Mouse (Mus musculus): Measurements from ENCODE around the gene Rnaseh2b. TPM values are rescaled to one million over a fixed set of nuclear protein-coding genes. Genes with fewer than 3 reads are reported as not detected.

Rnaseh2b gene
- total RNA-seq (2014; rRNA removed) (20.7 and 21.3 TPM in 2 replicates), polyA plus RNA-seq (2015; fragmentation: Nextera tagmentation; extraction: Ambion mirVana) (40.3 and 48.7 TPM in 2 replicates)

DNA sequence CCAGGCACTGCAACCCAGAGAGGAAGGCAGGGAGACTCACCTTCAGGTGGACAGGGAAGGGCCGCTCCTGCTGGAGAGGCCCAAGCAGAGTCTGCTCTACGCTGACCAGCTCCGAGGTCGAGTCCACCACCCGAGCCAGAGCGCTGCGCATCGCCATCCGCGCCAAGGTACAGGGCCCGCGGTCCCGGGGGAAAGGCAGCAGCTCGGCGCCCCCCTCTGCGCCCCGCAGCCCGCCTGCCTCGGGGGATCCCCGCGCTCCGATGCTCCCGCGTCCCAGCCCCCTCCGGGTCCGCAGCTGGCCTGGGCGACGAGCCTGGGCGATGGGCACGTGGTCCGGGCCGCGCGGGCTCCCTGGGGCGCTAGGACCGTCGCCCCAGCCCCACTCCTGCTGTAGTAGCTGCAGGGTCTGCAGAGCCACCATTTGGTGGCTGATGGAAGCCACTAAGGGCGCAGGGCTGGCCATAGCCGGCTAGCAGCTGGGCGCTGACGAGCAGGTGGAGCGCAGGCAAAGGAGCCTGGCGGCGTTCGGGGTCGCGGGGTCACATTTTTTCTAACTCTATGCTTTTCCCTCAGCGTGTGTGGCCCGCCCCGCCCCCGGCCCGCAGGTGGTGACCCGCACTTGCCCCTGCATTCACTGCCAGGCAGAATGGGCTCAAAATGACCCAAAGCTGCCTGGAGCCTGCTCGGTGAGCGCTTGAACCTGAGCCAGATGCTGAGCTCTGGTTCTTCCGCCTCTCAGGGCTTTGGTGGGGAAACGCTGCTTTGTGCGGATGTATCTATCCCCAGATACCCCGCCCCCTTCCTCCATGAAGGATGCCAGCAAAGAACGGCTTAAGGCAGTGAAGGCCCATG lies at the start of gene Rnaseh2b, which contains the start of gene Dleu7:
Rnaseh2b (plus strand) TSS at position 102 of the 852 bp plus-strand sequence.
Dleu7 (minus strand) TSS at position 560 of the 852 bp plus-strand sequence.
- ATAC-seq (peak; percentile 86), DNase-seq (peak; percentile 76)
- H3K9ac ChIP-seq: peak within 1 kb of the TSS; percentile 89
- H3K27ac ChIP-seq (ENCODE audit: low read depth, low read length): peak within 1 kb of the TSS; percentile 72
- H3K36me3 ChIP-seq (ENCODE audit: insufficient read depth): no peaks in the 10 kb centered on the region
- peaks cover 3% of the 10 kb centered on the region; the same call in 1 of the 2 replicates for H3K4me1 ChIP-seq (ENCODE audit: insufficient read depth)
- 2% methylated on average over 60 of the region's 60 CpGs for WGBS
- H3K4me2 ChIP-seq (ENCODE audit: low read depth): peak within 1 kb of the TSS; percentile 99
- TF ChIP-seq CTCF (IDR thresholded peaks at IDR 0.05; ENCODE audit: low read depth): no peak
- no peaks in the 10 kb centered on the region for H3K27me3 ChIP-seq (ENCODE audit: insufficient read depth, low read length)
- no peaks in the 10 kb centered on the region for H3K9me3 ChIP-seq (ENCODE audit: low read length)
- peak within 1 kb of the TSS; percentile 57 for H3K4me3 ChIP-seq (ENCODE audit: low read depth, low read length)

DNA sequence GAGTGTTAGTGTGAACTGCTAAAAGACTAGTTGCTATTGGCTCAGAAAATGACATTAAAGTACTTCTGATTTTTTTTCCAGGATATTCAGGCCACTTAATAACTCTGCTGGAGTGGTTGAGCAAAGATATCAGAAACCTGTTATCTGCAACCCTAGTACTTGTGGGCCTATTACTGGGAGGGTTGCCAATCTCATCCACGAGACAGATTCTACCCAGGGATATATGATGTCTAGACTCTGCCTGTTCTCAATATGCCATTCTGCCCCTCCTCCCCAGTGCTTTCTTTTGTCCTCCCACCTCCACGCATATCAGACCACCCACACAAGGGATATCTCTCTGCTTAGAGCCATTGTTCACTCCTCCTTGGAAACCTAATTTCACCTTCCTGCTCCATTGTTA lies 48.9 kb upstream of the Rnaseh2b start:
- Histone ChIP-seq H3K36me3 (ENCODE audit: insufficient read depth) (no peaks in the 10 kb centered on the region), H3K27ac (ENCODE audit: low read depth, low read length) (no peak overlapping the region), H3K4me3 (ENCODE audit: low read depth, low read length) (no peak overlapping the region), H3K27me3 (ENCODE audit: insufficient read depth, low read length) (no peaks in the 10 kb centered on the region), H3K4me1 (ENCODE audit: insufficient read depth) (no peaks in the 10 kb centered on the region), H3K4me2 (ENCODE audit: low read depth) (no peak overlapping the region), H3K9ac (no peak overlapping the region), H3K9me3 (ENCODE audit: low read length) (no peaks in the 10 kb centered on the region)
- DNase-seq (no peak), ATAC-seq (no peak)
- 65% methylated on average over 2 of the region's 2 CpGs for WGBS
- TF ChIP-seq CTCF (IDR thresholded peaks at IDR 0.05; ENCODE audit: low read depth): no peak

DNA sequence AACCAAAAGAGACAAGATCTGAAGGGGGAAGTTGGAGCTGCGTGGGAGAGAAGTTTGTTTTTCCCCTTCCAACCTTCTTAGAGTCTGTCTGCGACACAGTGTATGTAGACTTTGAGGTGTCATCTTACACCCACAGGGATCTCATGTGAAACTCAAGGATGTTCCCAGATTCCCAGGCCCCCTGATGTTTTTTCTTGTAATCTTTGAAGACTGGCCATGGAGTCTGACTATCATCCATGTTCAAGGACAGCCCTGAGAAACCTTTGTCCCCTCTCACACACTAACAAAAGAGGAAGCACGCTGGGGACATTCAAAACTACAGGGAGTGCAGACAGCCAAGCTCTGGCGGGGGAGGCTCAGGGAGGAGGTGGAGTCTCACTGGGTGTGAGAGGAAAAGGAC lies 46.8 kb upstream of the Rnaseh2b start:
- Histone ChIP-seq H3K9me3 (ENCODE audit: low read length) (no peaks in the 10 kb centered on the region), H3K36me3 (ENCODE audit: insufficient read depth) (no peaks in the 10 kb centered on the region), H3K4me3 (ENCODE audit: low read depth, low read length) (no peak overlapping the region), H3K4me2 (ENCODE audit: low read depth) (no peak overlapping the region), H3K27ac (ENCODE audit: low read depth, low read length) (no peak overlapping the region), H3K4me1 (ENCODE audit: insufficient read depth) (no peaks in the 10 kb centered on the region), H3K9ac (no peak overlapping the region), H3K27me3 (ENCODE audit: insufficient read depth, low read length) (no peaks in the 10 kb centered on the region)
- 43% methylated on average over 4 of the region's 4 CpGs for WGBS
- ATAC-seq (no peak), DNase-seq (no peak)
- TF ChIP-seq CTCF (IDR thresholded peaks at IDR 0.05; ENCODE audit: low read depth): no peak

DNA sequence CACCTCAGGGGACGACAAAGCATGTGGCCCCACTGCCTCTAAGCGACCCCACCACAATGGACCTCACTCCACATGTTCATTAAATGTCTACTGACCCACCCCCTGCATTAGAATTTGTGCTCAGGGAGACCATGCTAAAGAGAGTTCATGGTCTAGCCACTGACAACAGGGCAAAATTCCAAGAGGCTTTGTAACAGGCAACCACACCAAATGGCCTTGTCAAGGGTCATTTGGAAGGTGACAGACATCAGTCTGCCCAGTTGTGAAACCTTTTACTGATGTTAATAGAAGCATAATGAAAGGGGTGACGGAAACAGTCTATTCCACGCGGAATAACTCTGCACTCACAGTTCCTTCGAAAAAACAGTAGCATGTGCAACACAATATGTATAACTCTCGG lies 44.0 kb upstream of the Rnaseh2b start:
- no peaks in the 10 kb centered on the region for H3K4me1 ChIP-seq (ENCODE audit: insufficient read depth)
- ATAC-seq (no peak), DNase-seq (no peak)
- no peaks in the 10 kb centered on the region for H3K9me3 ChIP-seq (ENCODE audit: low read length)
- H3K4me2 ChIP-seq (ENCODE audit: low read depth): no peak overlapping the region
- H3K9ac ChIP-seq: no peak overlapping the region
- H3K4me3 ChIP-seq (ENCODE audit: low read depth, low read length): no peak overlapping the region
- no peaks in the 10 kb centered on the region for H3K27me3 ChIP-seq (ENCODE audit: insufficient read depth, low read length)
- H3K27ac ChIP-seq (ENCODE audit: low read depth, low read length): no peak overlapping the region
- H3K36me3 ChIP-seq (ENCODE audit: insufficient read depth): no peaks in the 10 kb centered on the region
- no peak for TF ChIP-seq CTCF (IDR thresholded peaks at IDR 0.05; ENCODE audit: low read depth)
- 67% methylated on average over 7 of the region's 7 CpGs for WGBS

DNA sequence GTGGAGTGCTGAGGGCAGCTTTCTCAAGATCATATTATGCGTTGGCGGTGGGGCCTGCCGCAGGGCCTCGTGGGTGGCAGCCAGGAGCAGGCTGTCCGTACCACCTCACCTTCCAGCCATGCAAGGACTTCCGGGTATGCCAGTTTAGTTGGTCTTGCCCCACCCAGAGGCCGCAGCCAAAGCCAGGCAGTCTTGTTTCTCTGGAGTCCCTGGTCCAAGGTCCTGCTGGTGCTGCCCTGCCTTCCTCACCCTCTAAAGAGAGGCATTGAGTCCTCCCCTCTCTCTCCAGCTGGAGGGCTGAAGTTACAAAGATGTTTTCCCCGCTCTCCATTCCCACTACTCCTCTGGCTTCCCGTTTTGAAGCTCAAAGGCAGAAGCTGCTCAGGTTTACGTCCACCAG lies 43.6 kb upstream of the Rnaseh2b start:
- Histone ChIP-seq H3K4me1 (ENCODE audit: insufficient read depth) (no peaks in the 10 kb centered on the region), H3K9me3 (ENCODE audit: low read length) (no peaks in the 10 kb centered on the region), H3K9ac (no peak overlapping the region), H3K4me2 (ENCODE audit: low read depth) (no peak overlapping the region), H3K27ac (ENCODE audit: low read depth, low read length) (no peak overlapping the region), H3K36me3 (ENCODE audit: insufficient read depth) (no peaks in the 10 kb centered on the region), H3K27me3 (ENCODE audit: insufficient read depth, low read length) (no peaks in the 10 kb centered on the region), H3K4me3 (ENCODE audit: low read depth, low read length) (no peak overlapping the region)
- no peak for TF ChIP-seq CTCF (IDR thresholded peaks at IDR 0.05; ENCODE audit: low read depth)
- ATAC-seq: no peak
- DNase-seq: no peak
- 82% methylated on average over 10 of the region's 10 CpGs for WGBS

DNA sequence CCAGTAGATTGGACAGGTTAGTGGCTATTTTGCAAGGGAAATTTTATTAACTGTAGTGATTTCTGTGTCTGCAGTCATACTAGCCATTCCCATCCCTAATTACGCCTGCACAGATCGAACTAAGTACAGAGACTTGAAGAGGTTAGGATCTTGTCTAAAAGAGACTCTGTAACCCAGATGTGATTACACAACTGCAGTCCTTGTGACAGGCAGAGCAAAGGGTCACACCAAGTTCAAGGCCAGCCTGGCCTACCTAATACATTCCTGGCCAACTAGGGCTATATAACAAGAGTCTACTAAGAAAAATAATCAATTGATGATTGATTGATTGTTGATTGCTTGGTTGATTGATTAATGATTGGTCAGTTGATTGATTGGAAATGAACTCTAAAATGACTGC lies 43.1 kb upstream of the Rnaseh2b start:
- Histone ChIP-seq H3K36me3 (ENCODE audit: insufficient read depth) (no peaks in the 10 kb centered on the region), H3K9ac (no peak overlapping the region), H3K4me2 (ENCODE audit: low read depth) (no peak overlapping the region), H3K27me3 (ENCODE audit: insufficient read depth, low read length) (no peaks in the 10 kb centered on the region), H3K9me3 (ENCODE audit: low read length) (no peaks in the 10 kb centered on the region), H3K4me3 (ENCODE audit: low read depth, low read length) (no peak overlapping the region), H3K27ac (ENCODE audit: low read depth, low read length) (no peak overlapping the region), H3K4me1 (ENCODE audit: insufficient read depth) (no peaks in the 10 kb centered on the region)
- DNase-seq (no peak), ATAC-seq (no peak)
- WGBS: 94% methylated on average over 2 of the region's 2 CpGs
- no peak for TF ChIP-seq CTCF (IDR thresholded peaks at IDR 0.05; ENCODE audit: low read depth)

DNA sequence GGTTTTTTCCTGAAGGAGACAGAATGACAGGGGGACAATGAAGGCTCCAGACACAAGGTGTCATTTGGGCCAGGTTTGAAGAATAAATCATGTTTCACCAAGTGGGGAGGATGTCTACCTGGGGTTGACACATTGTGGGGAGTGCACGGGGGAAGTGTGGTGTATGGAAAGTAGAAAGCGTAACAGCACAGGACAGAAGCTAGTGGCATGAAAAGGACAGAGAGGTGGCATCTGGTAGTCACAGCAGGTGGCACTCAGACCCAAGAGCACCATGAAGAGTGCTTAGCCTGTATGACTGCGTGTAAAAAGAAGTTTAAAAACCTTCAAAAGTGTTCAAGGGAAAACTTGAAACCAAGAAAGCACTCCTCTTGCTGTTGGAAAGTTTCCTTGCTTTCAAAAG lies 42.3 kb upstream of the Rnaseh2b start:
- Histone ChIP-seq H3K27ac (ENCODE audit: low read depth, low read length) (no peak overlapping the region), H3K36me3 (ENCODE audit: insufficient read depth) (no peaks in the 10 kb centered on the region), H3K4me2 (ENCODE audit: low read depth) (no peak overlapping the region), H3K9ac (no peak overlapping the region), H3K4me3 (ENCODE audit: low read depth, low read length) (no peak overlapping the region), H3K27me3 (ENCODE audit: insufficient read depth, low read length) (no peaks in the 10 kb centered on the region), H3K9me3 (ENCODE audit: low read length) (no peaks in the 10 kb centered on the region), H3K4me1 (ENCODE audit: insufficient read depth) (no peaks in the 10 kb centered on the region)
- 65% methylated on average over 3 of the region's 3 CpGs for WGBS
- ATAC-seq (no peak), DNase-seq (no peak)
- TF ChIP-seq CTCF (IDR thresholded peaks at IDR 0.05; ENCODE audit: low read depth): no peak
